Mouse (Mus musculus) liver, postnatal 0 days (tissue): ENCODE data around the gene Adgrb3.

ENCODE experiments used
- CTCF ChIP-seq: sonication (generic); IDR thresholded peaks from 2 replicates; pipeline ENCODE4 v1.5.1; 2016; ENCODE audit warnings: antibody characterized with exemption, low read depth
- EP300 ChIP-seq: IDR thresholded peaks from 2 replicates; pipeline ENCODE4 v1.6.1; 2016; ENCODE audit warnings: antibody characterized with exemption, low read depth, mild to moderate bottlenecking

DNA sequence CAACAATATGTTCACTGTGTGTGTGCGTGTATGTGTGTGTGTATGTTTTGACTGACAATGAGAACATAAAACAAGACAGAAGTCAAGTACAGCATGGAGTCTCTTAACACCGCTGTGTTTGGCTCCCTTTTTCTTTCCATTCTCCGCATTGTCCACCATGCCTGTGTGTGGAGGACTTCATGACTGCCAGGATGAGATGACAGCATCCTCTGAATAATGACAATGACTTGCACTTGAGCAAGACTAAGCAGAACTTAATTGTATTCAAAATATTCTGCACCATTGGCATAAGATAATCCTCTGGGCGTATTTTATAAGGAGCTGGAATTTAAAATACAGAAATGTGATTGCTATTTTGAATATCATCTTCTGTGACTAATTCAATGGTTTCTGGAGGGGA is 326.0 kb downstream of the Adgrb3 start:
- TF ChIP-seq EP300 (no peak), CTCF (no peak)
